13 mouse cellular contexts compared by ENCODE assay signal in genomic region chr7:80997776-80998175, GRCm38 (mm10). TPM values are rescaled to one million over a fixed set of nuclear protein-coding genes. Genes with fewer than 3 reads are reported as not detected.
DNase-seq lines count a peak whose midpoint lies in the region; TF ChIP-seq lines count a peak whose summit lies in the region.
"Had no signal": no experiment of that assay in that cellular context is flagged by ENCODE, and none has a peak within 500 bp of the region (broad histone marks: within the 10 kb centered on the region; RNA-seq: fewer than 3 reads in every experiment).

No protein-coding gene starts in this region.

- 40% methylated on average over 6 of the region's 6 CpGs for WGBS in small intestine, adult 2 months

- DNase-seq in gastrocnemius, postnatal 10 days: peak; percentile 8
- DNase-seq in gastrocnemius, postnatal 4 days (ENCODE audit: low spot score in 2 of 2): no peak
- peak; percentile 47 for DNase-seq in lung, postnatal 36 days
- no peak for DNase-seq in lung, postnatal 14 days
- peak; percentile 40 for DNase-seq in heart, postnatal 10 days
- no peak for DNase-seq in ovary, postnatal 10 days (ENCODE audit: low spot score)
- no peak for DNase-seq in frontal cortex, postnatal 36 days (ENCODE audit: low spot score in 2 of 2)
- DNase-seq: cerebellum, adult 9-11 months; kidney, adult 11 months; layer of hippocampus, postnatal 36 days had no signal

- no peaks in the 10 kb centered on the region for H3K36me3 ChIP-seq in small intestine, adult 2 months (ENCODE audit: control insufficient read depth, insufficient read depth, low read length)
- H3K36me3 ChIP-seq: heart, embryonic 15.5 days; lung, embryonic 15.5 days had no signal

- no peak overlapping the region for H3K4me3 ChIP-seq in small intestine, adult 2 months (ENCODE audit: low read depth, low read length)
- H3K4me3 ChIP-seq: heart, embryonic 15.5 days; lung, embryonic 15.5 days had no signal

- TF ChIP-seq POLR2A in small intestine, adult 2 months (IDR thresholded peaks at IDR 0.05; ENCODE audit: low read depth, low read length): no peak

- H3K27me3 ChIP-seq in small intestine, adult 2 months (ENCODE audit: control insufficient read depth, insufficient read depth, low read length): no peaks in the 10 kb centered on the region
- H3K27me3 ChIP-seq: heart, embryonic 15.5 days; lung, embryonic 15.5 days had no signal

- no peak for TF ChIP-seq CTCF in small intestine, adult 2 months (IDR thresholded peaks at IDR 0.05; ENCODE audit: extremely low read depth, insufficient read length, insufficient replicate concordance, low read depth, low read length)

- H3K27ac ChIP-seq in small intestine, adult 2 months (ENCODE audit: insufficient read depth, low read depth, low read length): peak overlapping the region; percentile 19; the same call in 1 of the 2 replicates
- H3K27ac ChIP-seq: heart, embryonic 15.5 days; lung, embryonic 15.5 days had no signal

- intact Hi-C loops in heart, postnatal 10 days (cut with DNase I): loop anchor here (10.0 kb wide), 1 partner anchor 347 kb away; the partner anchor contains the start of gene Rps17

- peaks cover 29% of the 10 kb centered on the region; the same call in 1 of the 2 replicates for H3K4me1 ChIP-seq in small intestine, adult 2 months (ENCODE audit: control insufficient read depth, insufficient read depth, insufficient read length, low read length)

RNA-seq across cellular contexts. Expression of gene Zfp592, which starts 4.3 kb away (rescaled TPM):
- 10 to 100 TPM; 14.8 to 18.2 TPM for total RNA-seq in gastrocnemius, postnatal 10 days (2021)
- 10 to 100 TPM; 18.4 to 20.2 TPM for total RNA-seq in gastrocnemius, postnatal 4 days (2021)
- total RNA-seq in heart, postnatal 10 days (2021): 10 to 100 TPM; 22.9 to 24.9 TPM
- 13.4 and 21.8 TPM in 2 replicates for polyA plus RNA-seq in small intestine, adult 2 months (2012; rRNA removed)

RNA-seq across cellular contexts. Expression of gene Sec11a, which starts 50.2 kb away (rescaled TPM):
- total RNA-seq in gastrocnemius, postnatal 10 days (2021): 10 to 100 TPM; 50.6 to 55.3 TPM
- 10 to 100 TPM; 71.6 to 77.3 TPM for total RNA-seq in gastrocnemius, postnatal 4 days (2021)
- 10 to 100 TPM; 70.2 to 75.0 TPM for total RNA-seq in heart, postnatal 10 days (2021)
- polyA plus RNA-seq in small intestine, adult 2 months (2012; rRNA removed): 16.7 and 32.0 TPM in 2 replicates

RNA-seq across cellular contexts. Expression of gene Alpk3, which starts 59.6 kb away (rescaled TPM):
- total RNA-seq in gastrocnemius, postnatal 10 days (2021): 100 to 1,000 TPM; 104 to 110 TPM
- total RNA-seq in gastrocnemius, postnatal 4 days (2021): 100 to 1,000 TPM; 132 to 139 TPM
- total RNA-seq in heart, postnatal 10 days (2021): 10 to 100 TPM; 85.0 to 90.5 TPM
- 0.05 and 0.08 TPM in 2 replicates for polyA plus RNA-seq in small intestine, adult 2 months (2012; rRNA removed)

Comparison
In these comparisons a context has a peak if more than half of its experiments do, and no peak if none do; other contexts are left out.
1. DNase-seq: peak in gastrocnemius, postnatal 10 days (single experiment), lung, postnatal 36 days (single experiment) and heart, postnatal 10 days (2 of 2); none in gastrocnemius, postnatal 4 days (0 of 2), lung, postnatal 14 days (single experiment), ovary, postnatal 10 days (single experiment) and frontal cortex, postnatal 36 days (0 of 2).